Mouse (Mus musculus): Measurements from ENCODE around the gene Uba7.

Gene Uba7

GRCm38 (mm10) chr9:107975399-107976386, at the start of gene Uba7:
TSS of gene Uba7 (plus strand) at chr9:107975505.
- DNase-seq, result peak; percentile 41 to 51

GRCm38 (mm10) chr9:107926920-107927420, 48.3 kb upstream of the Uba7 start:
- DNase-seq, result no peak

- no peak for DNase-seq
Observed at GRCm38 (mm10) chr9:107927749-107928148, 47.6 kb upstream of the Uba7 start.

- DNase-seq, result no peak
Observed at GRCm38 (mm10) chr9:107928169-107928568, 47.1 kb upstream of the Uba7 start, which contains the start of gene Actl11. TSS of gene Actl11 (plus strand) at chr9:107928469.

- DNase-seq, result no peak
Observed at GRCm38 (mm10) chr9:107932221-107932620, 43.1 kb upstream of the Uba7 start.

- DNase-seq, result no peak
Observed at GRCm38 (mm10) chr9:107934146-107934545, 41.2 kb upstream of the Uba7 start.

- DNase-seq, result no peak
Observed at GRCm38 (mm10) chr9:107935374-107935773, 39.9 kb upstream of the Uba7 start, which contains the start of gene Camkv. TSS of gene Camkv (plus strand) at chr9:107935674.

GRCm38 (mm10) chr9:107935790-107936214, 39.5 kb upstream of the Uba7 start:
- peak; percentile 82 to 90 for DNase-seq

- DNase-seq, result peak in 1 of 2 experiments; percentile 52
Observed at GRCm38 (mm10) chr9:107936215-107936822, 39.0 kb upstream of the Uba7 start.

GRCm38 (mm10) chr9:107936831-107937230, 38.5 kb upstream of the Uba7 start:
- DNase-seq, result peak in 1 of 2 experiments; percentile 9

- DNase-seq, result no peak
Observed at GRCm38 (mm10) chr9:107947241-107948194, 27.8 kb upstream of the Uba7 start.

- DNase-seq, result no peak
Observed at GRCm38 (mm10) chr9:107949184-107949921, 26.0 kb upstream of the Uba7 start.

GRCm38 (mm10) chr9:107949922-107950235, 25.4 kb upstream of the Uba7 start, which contains the start of gene Traip:
TSS of gene Traip (plus strand) at chr9:107950136.
- no peak for DNase-seq

- peak; percentile 85 to 86 for DNase-seq
Observed at GRCm38 (mm10) chr9:107950460-107951355, 24.6 kb upstream of the Uba7 start.

GRCm38 (mm10) chr9:107955613-107956289, 19.6 kb upstream of the Uba7 start:
- DNase-seq, result no peak

GRCm38 (mm10) chr9:107957141-107957540, 18.2 kb upstream of the Uba7 start:
- no peak for DNase-seq

- DNase-seq, result no peak
Observed at GRCm38 (mm10) chr9:107959896-107960295, 15.4 kb upstream of the Uba7 start.

- DNase-seq, result no peak
Observed at GRCm38 (mm10) chr9:107960928-107961327, 14.4 kb upstream of the Uba7 start.

GRCm38 (mm10) chr9:107961351-107961762, 13.9 kb upstream of the Uba7 start:
- DNase-seq, result no peak

GRCm38 (mm10) chr9:107961881-107962280, 13.4 kb upstream of the Uba7 start:
- no peak for DNase-seq

Measured in thymus, postnatal 36 days (tissue).